Mouse (Mus musculus) cerebellum, adult 2 months (tissue): Measurements from ENCODE around the gene Abcd3.

Experiments
- CTCF ChIP-seq: fragments of 200-500 bp; IDR thresholded peaks from 2 replicates; pipeline ENCODE4 v1.5.1; 2011; ENCODE audit warnings: low read depth, mild to moderate bottlenecking, control low read depth, low read length, moderate library complexity, borderline replicate concordance; ENCODE audit not compliant: insufficient read depth
- POLR2A ChIP-seq: fragments of 200-500 bp; IDR thresholded peaks from 2 replicates; pipeline ENCODE4 v1.6.1; 2011; ENCODE audit warnings: low read length, control low read depth, borderline replicate concordance; ENCODE audit not compliant: insufficient read depth

DNA sequence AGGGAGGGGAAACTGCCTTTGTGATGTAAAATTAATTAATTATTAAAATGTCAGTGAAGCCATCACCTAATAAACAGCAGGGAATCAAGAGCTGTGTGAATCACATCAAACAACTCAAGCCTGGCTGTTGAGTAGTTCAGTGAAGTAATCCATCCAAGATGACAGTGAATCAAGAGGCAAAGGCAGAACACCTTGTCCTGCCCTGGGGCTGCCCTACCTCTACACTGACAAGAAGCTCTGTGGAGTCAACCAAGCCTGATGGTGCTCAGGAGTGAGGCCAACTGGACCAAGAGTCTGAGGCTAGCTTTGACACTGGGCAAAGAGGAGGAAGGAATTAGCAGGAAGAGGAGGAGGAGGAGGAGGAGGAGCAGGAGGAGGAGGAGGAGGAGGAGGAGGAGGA lies 32.2 kb upstream of the Abcd3 start:
- TF ChIP-seq CTCF (no peak), POLR2A (no peak)
